Mouse (Mus musculus) left cerebral cortex, adult 9 months (tissue): ENCODE measurements at regions not wholly inside any gene's neighbourhood (a gene's known extent, or its start where the extent isn't known, plus 50 kb on each side); places are given as distances from the start of the nearest gene placed in this dataset.
"Not testable (repeated sequence)": the region's sequence is repeated elsewhere in the genome, so short reads cannot be mapped to it uniquely, and the experiment has no call there.

Experiments used
- DNase-seq, 2 experiments: peaks; one replicate each; pipeline ENCODE4 v3.0.0; 2022; ENCODE audit warnings: low spot score in 2 of 2

GRCm38 (mm10) chr14:61757086-61757822 is 150.0 kb downstream of the Kcnrg start:
- peak; percentile 42 to 70 for DNase-seq

- DNase-seq, result no peak
These were observed 150.5 kb downstream of the Kcnrg start for GRCm38 (mm10) chr14:61757823-61758175.

DNA sequence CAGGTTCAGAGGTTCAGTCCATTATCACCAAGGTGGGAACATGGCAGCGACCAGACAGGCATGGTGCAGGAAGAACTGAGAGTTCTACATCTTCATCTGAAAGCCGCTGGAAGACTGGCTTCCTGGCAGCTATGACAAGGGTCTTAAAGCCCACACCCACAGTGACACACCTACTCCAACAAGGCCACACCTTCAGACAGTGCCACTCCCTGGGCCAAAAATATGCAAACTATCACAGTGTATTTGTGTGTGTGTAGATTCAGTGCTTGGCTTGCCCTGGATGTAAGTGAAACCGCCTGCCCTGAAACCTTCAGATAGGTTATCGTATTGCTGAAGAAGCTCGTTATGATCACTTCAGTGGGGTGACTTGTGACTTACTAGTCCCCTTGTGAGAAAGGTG is 151.3 kb downstream of the Kcnrg start:
- no peak for DNase-seq

- not testable (repeated sequence) for DNase-seq
These were observed 152.9 kb downstream of the Kcnrg start for GRCm38 (mm10) chr14:61760176-61760575.

DNA sequence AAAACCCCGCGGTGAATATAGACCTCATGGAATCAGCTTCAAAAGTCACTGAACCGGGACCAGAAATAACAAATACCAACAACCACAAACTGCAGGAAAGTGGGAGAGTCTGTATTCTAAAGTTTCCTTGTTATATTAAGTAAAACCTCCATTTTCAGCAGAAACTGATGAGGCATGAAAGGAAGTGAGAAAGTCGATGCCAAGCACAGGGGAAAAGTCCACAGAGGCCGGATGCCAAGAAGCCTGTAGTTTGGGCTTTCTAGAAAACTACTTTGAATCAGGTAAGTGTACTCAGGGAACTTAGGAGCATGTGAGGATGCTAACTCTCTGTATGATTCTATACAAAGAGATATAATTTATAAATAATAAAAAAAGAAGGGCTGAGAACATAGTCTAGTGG is 154.8 kb downstream of the Kcnrg start:
- no peak for DNase-seq

DNA sequence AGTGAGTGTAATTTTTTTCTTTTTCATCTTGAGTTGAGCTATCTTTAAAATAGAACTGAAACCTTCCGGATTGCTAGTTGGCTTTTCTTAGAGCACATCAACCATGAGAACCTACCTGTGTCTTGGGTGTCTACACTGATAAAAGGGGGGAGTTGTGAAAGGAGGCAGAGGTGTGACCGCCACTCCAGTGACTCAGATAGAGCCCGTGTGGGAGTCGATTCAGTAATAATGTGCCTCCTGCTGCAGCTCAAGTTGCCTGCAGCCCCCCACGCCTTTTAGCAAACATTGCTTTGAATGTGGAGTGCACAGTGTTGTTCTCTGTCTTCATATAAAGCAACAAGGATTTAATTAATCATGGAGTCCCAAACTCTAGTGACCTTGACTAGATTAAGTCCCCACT is 162.6 kb downstream of the Kcnrg start:
- peak; percentile 26 to 31 for DNase-seq

GRCm38 (mm10) chr14:61774171-61774570 is 166.9 kb downstream of the Kcnrg start:
- no peak for DNase-seq

GRCm38 (mm10) chr14:61778618-61779017 is 171.4 kb downstream of the Kcnrg start:
- no peak for DNase-seq

- no peak for DNase-seq
These were observed 175.9 kb downstream of the Kcnrg start for GRCm38 (mm10) chr14:61783206-61783605.

DNA sequence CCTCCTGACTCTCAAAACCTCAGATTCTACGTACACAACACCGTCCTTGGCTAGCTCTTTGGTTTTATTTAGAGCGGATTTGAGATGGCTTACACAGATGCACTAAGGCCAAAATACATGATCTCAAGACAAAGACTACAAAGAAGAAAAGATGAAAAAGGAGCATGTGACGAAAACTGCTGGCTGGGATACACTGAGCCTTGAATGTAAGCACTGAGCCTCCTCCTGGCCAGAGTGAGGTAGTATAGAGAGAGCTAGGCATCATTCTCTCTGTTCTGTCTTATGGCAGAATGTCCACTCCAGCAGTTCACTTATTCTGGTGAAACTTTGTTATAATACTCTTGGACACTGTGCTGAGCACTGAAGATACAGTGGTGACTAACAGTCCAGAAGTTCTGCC is 177.4 kb downstream of the Kcnrg start:
- no peak for DNase-seq

DNA sequence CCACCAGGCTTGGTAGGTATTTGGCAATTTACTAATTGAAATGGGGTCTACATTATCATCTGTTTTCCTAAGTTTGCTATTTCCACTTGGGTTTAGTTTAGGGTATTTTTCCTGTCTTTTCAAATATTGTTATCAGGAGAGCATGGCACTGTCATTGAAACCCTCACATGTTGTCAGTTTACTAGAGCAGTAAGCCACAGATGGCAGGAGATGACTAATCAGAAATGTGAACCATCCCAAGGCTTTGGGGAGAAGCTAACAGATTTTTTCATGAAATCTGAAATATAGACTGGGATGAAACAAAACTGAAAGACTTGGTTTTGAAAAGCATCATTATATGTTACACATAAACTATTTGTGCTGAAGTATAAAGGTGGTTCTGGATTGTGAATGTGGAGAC is 178.8 kb downstream of the Kcnrg start:
- no peak for DNase-seq

- no peak for DNase-seq
These were observed 180.5 kb downstream of the Kcnrg start for GRCm38 (mm10) chr14:61787746-61788145.

DNA sequence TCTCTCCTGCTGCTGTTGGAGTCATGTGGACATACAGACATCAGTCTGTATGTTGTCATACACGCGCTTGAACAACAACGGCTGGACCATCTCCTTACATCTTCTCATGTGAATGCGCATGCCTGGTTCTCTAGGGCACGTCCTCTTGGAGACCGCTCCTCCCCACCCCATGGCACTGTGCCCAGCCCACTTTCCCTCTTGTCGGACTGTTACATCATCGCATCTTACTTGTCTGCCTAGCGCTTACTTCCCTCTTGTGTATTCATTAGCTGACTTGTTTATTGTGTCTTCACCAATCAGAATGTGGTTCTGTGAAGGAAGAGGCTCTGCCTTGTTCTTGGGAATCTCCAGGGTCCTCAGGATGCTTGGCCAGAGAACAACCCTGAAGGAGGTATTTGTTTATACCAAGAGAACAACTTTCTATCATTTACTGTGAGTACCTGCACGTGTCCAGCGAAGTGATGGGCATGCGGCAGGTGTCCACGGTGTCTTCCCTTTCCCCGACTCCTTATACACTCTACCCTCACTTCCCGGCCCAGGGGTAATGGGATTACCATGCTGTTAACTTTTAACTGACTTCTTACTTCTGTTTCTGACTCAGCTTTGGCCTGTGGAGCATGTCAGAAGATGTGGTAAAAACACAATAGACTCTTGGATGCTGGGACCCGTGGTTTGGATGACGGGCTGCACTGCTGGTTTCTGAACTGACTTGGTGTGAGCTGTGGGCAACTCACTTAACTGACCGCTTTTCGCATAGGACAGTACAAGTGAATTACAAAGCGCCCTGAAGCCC is 181.9 kb downstream of the Kcnrg start:
- DNase-seq, result peak in 1 of 2 experiments; percentile 41

GRCm38 (mm10) chr14:61795976-61796645 is 188.9 kb downstream of the Kcnrg start:
- DNase-seq, result no peak

GRCm38 (mm10) chr14:61796671-61797070 is 189.4 kb downstream of the Kcnrg start:
- DNase-seq, result no peak

DNA sequence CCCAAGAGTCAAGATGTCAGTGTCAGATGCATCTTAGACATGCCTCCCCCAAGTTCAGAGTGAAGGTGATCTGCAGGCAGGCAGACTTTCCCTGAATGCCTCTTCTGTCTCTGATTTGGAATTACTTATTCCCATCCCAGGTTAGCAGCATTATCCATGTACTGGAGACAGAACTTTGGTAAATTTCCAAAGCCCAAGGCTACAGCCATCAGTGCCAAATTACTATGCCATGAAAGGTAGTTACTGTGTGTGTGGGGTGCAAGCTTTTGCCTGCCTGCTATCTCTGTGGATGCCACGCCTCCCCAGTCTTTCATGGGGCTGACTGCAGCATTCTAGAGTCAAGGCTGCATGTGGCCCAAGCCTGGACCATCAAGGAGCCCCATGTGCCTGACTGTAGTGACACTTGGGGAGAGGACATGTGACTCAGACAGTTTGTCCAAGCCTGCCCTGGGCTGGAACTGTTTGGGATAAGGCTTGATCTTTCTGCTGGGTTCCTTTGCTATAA is 196.2 kb downstream of the Kcnrg start:
- peak in 1 of 2 experiments; percentile 5 for DNase-seq

DNA sequence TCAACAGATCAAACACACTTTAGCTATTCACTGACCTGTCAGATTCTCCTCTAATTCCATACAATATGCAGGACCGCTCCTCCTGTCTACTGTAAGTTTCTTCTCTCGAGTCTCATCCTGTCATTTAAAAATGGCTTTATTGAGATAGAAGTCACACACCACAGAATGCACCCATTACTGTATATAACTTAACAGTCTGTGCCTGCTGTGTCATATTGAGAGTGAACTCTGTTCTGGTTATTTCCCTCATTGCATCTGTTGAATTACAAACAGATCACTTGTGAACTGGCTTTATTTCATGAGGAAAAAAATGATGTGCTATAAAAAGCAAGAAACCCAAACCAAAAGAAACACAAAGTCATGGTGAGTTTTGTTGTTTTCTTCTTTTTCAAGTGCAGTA is 198.2 kb downstream of the Kcnrg start:
- DNase-seq, result no peak

- DNase-seq, result peak in 1 of 2 experiments; percentile 23
These were observed 200.9 kb downstream of the Kcnrg start for GRCm38 (mm10) chr14:61808193-61808592.

DNA sequence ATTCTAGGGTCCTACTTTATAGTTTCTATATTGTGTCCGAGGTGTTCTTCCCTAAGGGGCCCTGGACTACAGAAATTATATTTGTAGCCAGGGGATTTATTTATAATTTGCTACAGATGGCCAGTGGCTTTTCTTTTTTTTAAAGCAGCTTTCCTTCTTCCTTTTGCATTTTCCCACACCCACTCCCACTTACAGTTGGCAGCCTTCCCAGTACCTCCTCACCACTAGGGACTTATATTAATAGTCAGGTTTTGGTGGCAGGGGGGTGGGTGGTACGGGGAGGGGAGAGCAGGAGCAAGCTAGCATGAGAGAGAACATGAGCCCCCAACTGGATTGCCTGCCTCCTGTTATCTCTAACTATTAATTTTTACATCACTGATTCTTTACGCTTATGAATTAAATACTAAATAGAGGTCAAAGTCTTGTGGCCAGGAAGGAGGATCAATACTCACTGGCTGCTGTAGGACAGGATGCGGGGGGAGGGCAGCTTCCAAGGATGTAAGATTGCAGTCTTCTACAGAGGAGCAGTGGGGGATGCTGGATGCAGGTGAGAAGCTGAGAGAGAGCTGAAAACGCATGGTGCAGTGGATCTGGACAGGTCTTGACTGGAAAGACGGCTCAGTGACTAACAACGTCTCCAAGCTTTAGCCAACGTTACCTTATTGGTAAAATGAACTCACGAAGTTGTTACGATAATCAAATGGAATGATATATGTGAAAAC is 202.6 kb downstream of the Kcnrg start:
- peak in 1 of 2 experiments; percentile 34 for DNase-seq

DNA sequence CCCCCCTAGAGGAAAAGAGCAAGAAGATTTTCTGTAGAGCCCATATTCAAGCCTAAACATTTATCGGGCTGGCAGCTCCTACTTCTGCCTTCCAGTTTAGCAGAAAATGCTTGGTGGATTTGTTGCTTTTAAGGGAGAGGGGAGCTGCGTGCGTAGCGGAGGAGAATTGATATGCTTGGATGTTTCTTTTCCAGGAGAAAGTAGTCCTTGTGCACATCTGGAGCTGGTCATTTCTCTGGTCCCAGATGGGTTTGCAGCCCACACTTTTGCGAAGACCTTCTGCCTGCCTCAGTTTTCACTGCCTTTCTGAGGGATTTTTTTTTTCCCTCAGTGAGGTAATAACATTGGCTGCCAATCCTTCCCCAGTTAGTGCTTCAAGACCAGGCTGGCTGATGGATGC is 203.6 kb downstream of the Kcnrg start:
- no peak for DNase-seq

DNA sequence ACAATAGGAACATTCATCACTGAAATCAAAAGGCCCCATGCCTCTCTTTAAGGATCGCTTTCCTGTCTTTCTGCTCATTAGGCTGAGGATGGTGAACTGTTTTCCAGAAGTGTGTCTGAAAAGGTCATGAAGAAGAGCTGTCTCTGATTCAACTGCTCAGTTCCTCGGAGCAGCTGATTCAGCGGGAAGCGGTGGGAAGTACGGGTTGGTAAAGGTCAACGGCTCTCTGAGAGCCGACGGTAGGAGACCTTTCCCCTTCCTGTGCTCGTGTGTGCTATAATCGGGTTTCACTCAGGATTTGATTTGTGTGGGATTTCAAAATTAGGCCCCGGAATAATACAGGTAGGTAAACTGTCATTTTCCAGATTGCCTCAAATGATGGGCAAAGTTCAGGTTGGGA is 210.5 kb downstream of the Kcnrg start:
- DNase-seq, result no peak

DNA sequence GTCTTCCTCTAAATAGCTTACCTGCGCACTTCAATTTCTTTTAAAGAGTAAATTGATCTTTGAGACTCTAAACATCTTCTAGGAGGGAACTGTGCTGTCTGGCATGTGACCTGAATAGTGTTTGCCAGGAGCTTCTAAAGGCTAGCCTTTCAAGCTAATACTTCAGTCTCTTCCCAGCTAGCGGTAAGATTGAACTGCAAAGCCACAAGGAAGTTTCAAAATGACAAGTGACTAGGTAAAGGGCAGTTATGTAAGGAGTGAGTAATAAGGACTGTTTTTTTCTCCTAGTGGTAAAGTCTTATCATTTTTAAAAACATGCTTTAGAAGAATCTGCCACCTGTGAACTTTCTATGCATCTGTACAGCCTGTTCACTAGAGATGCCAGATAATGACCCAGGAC is 211.1 kb downstream of the Kcnrg start:
- DNase-seq, result no peak
